Mouse (Mus musculus) heart, adult 2 months (tissue): ENCODE results near the gene Zfp445.

ENCODE experiments used
- CTCF ChIP-seq: fragments of 200-600 bp; IDR thresholded peaks from 2 replicates; pipeline ENCODE4 v1.8.1; 2022; ENCODE audit warnings: antibody characterized with exemption, mild to moderate bottlenecking, moderate library complexity
- EP300 ChIP-seq: fragments of 200-500 bp; IDR thresholded peaks from 2 replicates; pipeline ENCODE4 v1.6.1; 2011; ENCODE audit warnings: low read depth, low read length, control low read depth; ENCODE audit not compliant: insufficient read depth
- POLR2A ChIP-seq: fragments of 200-500 bp; IDR thresholded peaks from 2 replicates; pipeline ENCODE4 v1.6.1; 2011; ENCODE audit warnings: mild to moderate bottlenecking, low read depth, low read length, control low read depth; ENCODE audit not compliant: insufficient read depth

DNA sequence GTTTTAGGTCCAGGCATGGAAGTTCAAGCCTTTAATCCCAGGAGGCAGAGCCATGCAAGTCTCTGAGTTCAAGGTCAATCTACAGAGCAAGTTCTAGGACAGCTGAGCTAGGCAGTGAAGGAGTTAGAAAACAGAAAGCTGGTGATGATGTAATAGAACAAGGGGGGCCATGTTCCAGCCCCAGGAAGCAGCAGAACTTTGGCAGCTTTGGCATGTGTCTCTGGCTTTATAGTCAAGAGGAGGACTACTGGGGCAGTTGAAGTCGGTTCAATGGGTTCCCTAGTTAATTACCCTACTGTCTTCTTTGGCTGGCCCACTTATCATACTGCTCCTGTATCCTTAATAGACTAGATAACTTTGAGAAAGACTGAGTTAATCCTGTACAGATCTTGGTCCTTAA is 8.8 kb upstream of the Zfp445 start:
- TF ChIP-seq CTCF (no peak), POLR2A (no peak), EP300 (no peak)
